In genomic region chr17:80130718-80131430, GRCm38 (mm10) we compare ENCODE assay signal across 12 mouse cellular contexts. TPM values are rescaled to one million over a fixed set of nuclear protein-coding genes. Genes with fewer than 3 reads are reported as not detected.
A peak's percentile ranks its signal among the peaks of the same experiment; 100 is the strongest.
DNase-seq lines count a peak whose midpoint lies in the region; ATAC-seq and TF ChIP-seq lines count a peak whose summit lies in the region.
"Had no signal": no experiment of that assay in that cellular context is flagged by ENCODE, and none has a peak within 500 bp of the region (broad histone marks: within the 10 kb centered on the region; RNA-seq: fewer than 3 reads in every experiment).

No protein-coding gene starts in this region.

- H3K9me3 ChIP-seq in kidney, postnatal 0 days (replicated peaks; ENCODE audit: low read length): no peaks in the 10 kb centered on the region
- H3K9me3 ChIP-seq in liver, embryonic 16.5 days (replicated peaks; ENCODE audit: control insufficient read depth, low read length): no peaks in the 10 kb centered on the region
- H3K9me3 ChIP-seq: embryonic facial prominence, embryonic 12.5 days; limb, embryonic 15.5 days had no signal

- H3K27ac ChIP-seq in kidney, postnatal 0 days: 0 out of 2 replicates have a peak overlapping the region, but pooled peaks have one; percentile 36
- peak overlapping the region; percentile 9; the same call in 1 of the 2 replicates for H3K27ac ChIP-seq in bone marrow macrophage, adult 2 months (ENCODE audit: insufficient read depth, low read depth, low read length)
- no peak overlapping the region for H3K27ac ChIP-seq in liver, embryonic 16.5 days (ENCODE audit: low read length)
- H3K27ac ChIP-seq: embryonic facial prominence, embryonic 12.5 days; hindbrain, embryonic 14.5 days; left cerebral cortex, adult 2 months; limb, embryonic 15.5 days had no signal

- no peak overlapping the region for H3K4me2 ChIP-seq in kidney, postnatal 0 days (ENCODE audit: low read length)
- peak overlapping the region; percentile 19 for H3K4me2 ChIP-seq in liver, embryonic 16.5 days (ENCODE audit: low read depth, low read length)
- H3K4me2 ChIP-seq: embryonic facial prominence, embryonic 12.5 days; hindbrain, embryonic 14.5 days; limb, embryonic 15.5 days had no signal

- no peaks in the 10 kb centered on the region for H3K36me3 ChIP-seq in kidney, postnatal 0 days (ENCODE audit: insufficient read depth, low read length)
- no peaks in the 10 kb centered on the region for H3K36me3 ChIP-seq in liver, embryonic 16.5 days (ENCODE audit: control insufficient read depth, insufficient read depth)
- H3K36me3 ChIP-seq: embryonic facial prominence, embryonic 12.5 days; limb, embryonic 15.5 days had no signal

- 0 out of 2 replicates have a peak, but pooled peaks cover 6% of the 10 kb centered on the region for H3K4me1 ChIP-seq in kidney, postnatal 0 days (replicated peaks; ENCODE audit: insufficient read depth, low read length)
- H3K4me1 ChIP-seq in bone marrow macrophage, adult 2 months (ENCODE audit: control insufficient read depth, insufficient read depth, low read length): peaks cover 32% of the 10 kb centered on the region
- no peaks in the 10 kb centered on the region for H3K4me1 ChIP-seq in liver, embryonic 16.5 days (ENCODE audit: control insufficient read depth, low read depth, low read length)

- no peaks in the 10 kb centered on the region for H3K27me3 ChIP-seq in kidney, postnatal 0 days (ENCODE audit: insufficient read depth, low read length)
- no peaks in the 10 kb centered on the region for H3K27me3 ChIP-seq in liver, embryonic 16.5 days (ENCODE audit: control insufficient read depth, insufficient read depth, low read depth, low read length)
- H3K27me3 ChIP-seq: embryonic facial prominence, embryonic 12.5 days; limb, embryonic 15.5 days had no signal

- H3K4me3 ChIP-seq in kidney, postnatal 0 days (replicated peaks; ENCODE audit: low read depth, low read length): no peak overlapping the region
- H3K4me3 ChIP-seq in bone marrow macrophage, adult 2 months (ENCODE audit: insufficient read depth, low read length): no peak overlapping the region
- no peak overlapping the region for H3K4me3 ChIP-seq in liver, embryonic 16.5 days (ENCODE audit: low read depth, low read length)
- H3K4me3 ChIP-seq: embryonic facial prominence, embryonic 12.5 days; left cerebral cortex, adult 2 months; limb, embryonic 15.5 days had no signal

- no peak for TF ChIP-seq POLR2A in bone marrow macrophage, adult 2 months (IDR thresholded peaks at IDR 0.05; ENCODE audit: borderline replicate concordance, low read depth, low read length)

- no peak for DNase-seq in kidney, postnatal 0 days (ENCODE audit: low spot score)
- DNase-seq in kidney, postnatal 4 days: no peak
- peak; percentile 85 for DNase-seq in CD4-positive, CD25-positive, alpha-beta regulatory T cell, adult 2 months (ENCODE audit: low read depth, low spot score)
- DNase-seq in yolk sac, embryonic 10.5 days (ENCODE audit: low spot score): no peak
- DNase-seq in right cerebral cortex, postnatal 10 days (ENCODE audit: low spot score in 2 of 2): no peak
- DNase-seq: cerebellum, adult 9-11 months had no signal

- no peak for ATAC-seq in kidney, postnatal 0 days (replicated peaks; ENCODE audit: low FRiP score, low read depth)
- ATAC-seq in liver, embryonic 16.5 days (ENCODE audit: low read depth): no peak

- H3K9ac ChIP-seq in kidney, postnatal 0 days (ENCODE audit: low read depth, low read length): no peak overlapping the region
- H3K9ac ChIP-seq in liver, embryonic 16.5 days (ENCODE audit: low read depth, low read length): no peak overlapping the region
- H3K9ac ChIP-seq: embryonic facial prominence, embryonic 12.5 days; hindbrain, embryonic 14.5 days; limb, embryonic 15.5 days had no signal

- 66% methylated on average over 9 of the region's 9 CpGs for WGBS in kidney, postnatal 0 days
- WGBS in liver, embryonic 16.5 days (ENCODE audit: insufficient replicate concordance): 41% methylated on average over 9 of the region's 9 CpGs

- no peak for TF ChIP-seq CTCF in kidney, postnatal 0 days (IDR thresholded peaks at IDR 0.05; ENCODE audit: low read depth)
- TF ChIP-seq CTCF in bone marrow macrophage, adult 2 months (IDR thresholded peaks at IDR 0.05; ENCODE audit: low read depth, low read length): no peak

RNA-seq across cellular contexts. Expression of gene Galm, which starts 3.6 kb away (rescaled TPM):
- 25.4 and 29.7 TPM in 2 replicates for polyA plus RNA-seq in kidney, postnatal 0 days (2015; fragmentation: Nextera tagmentation; extraction: Ambion mirVana)
- 18.1 and 18.2 TPM in 2 replicates for polyA plus RNA-seq in bone marrow macrophage, adult 2 months (2012; ENCODE audit: insufficient read depth, insufficient read length, missing spikeins)
- polyA plus RNA-seq in liver, embryonic 16.5 days (2015; fragmentation: Nextera tagmentation; extraction: Ambion mirVana): 40.1 and 42.9 TPM in 2 replicates
